Mouse (Mus musculus) retina, postnatal 1 day (tissue): ENCODE data around the gene Cisd3.
A peak's percentile ranks its signal among the peaks of the same experiment; 100 is the strongest.
"Not testable (repeated sequence)": the region's sequence is repeated elsewhere in the genome, so short reads cannot be mapped to it uniquely, and the experiment has no call there.

Source experiments
- DNase-seq: peaks from one replicate; pipeline ENCODE4 v3.0.0-alpha.2; 2012

Gene Cisd3

DNA sequence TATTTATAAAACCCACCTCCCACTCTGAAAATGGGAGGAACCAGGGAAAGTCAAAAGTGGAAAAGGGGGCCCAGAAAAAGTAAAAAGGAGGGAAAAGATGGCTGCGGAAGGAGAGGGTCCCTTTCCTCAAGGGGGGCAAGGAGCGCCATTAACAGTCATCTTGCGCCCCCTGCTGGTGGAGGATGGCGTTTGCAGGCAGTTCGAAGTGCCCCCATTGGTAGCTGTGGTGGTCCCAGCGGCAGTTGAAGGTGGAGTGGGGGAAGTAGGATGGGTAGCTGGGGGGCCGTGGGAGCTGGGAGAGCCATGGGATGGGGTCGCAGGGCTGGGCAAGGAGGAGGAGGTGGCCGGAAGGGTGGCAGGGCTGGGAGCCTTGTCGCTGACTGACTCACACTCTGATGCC lies 4.2 kb downstream of the Cisd3 start:
- DNase-seq = peak; percentile 82

DNA sequence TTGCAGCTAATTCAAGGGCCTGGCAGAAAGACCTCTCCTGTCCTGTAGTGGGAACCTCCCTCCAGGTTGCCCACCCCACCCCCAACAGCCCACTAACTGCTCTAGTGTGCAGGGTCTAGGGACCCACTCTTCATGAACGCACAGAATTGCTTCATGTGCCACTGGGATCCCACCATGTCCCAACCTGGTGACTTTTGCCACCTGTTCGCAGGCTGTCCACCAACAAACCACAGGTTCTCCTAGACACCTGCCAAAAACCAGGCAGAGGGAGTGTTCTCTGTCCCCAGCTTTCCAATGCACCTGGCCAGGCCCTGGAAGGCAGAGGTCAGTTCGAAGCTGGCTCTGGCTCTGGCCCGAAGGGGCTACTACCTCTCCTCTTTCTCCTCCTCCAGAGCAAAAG lies 8.8 kb downstream of the Cisd3 start:
- no peak for DNase-seq

DNA sequence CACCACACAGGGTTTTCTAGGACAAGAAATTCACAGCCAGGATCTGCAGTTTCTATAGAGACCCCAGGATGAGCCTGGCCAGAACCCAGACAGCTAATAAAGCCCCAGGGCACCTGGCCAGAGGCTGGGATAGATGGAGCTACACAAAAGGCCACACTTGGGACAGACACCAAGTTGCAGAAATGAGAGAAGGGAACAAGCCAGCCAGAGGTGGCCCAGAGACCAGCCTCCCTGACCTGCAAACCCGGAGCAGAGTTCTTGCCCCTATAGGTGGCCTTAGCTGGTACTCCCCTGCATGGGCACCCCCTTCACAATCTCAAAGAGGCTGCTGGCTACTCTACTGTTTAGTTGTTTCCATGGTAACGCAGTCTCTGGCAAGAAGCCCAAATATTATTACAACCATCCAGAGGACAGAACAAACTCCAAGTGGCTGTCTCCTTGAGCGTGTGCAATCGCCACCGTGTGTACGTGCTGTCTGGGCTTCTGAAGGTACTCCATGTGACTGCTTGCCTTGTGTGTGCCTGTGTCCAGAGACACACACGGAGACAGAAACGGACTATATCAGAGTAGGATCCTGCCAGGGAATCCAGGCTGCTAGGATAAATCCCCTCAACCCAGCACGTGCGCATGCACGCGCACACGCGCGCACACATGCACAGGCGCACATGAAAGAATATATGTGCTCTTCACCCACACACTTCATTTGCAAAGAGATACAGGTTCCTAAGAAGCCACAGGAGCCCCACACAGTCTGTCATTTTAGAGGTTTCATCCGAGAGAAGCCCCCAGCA lies 9.5 kb downstream of the Cisd3 start:
- DNase-seq = peak; percentile 75

DNA sequence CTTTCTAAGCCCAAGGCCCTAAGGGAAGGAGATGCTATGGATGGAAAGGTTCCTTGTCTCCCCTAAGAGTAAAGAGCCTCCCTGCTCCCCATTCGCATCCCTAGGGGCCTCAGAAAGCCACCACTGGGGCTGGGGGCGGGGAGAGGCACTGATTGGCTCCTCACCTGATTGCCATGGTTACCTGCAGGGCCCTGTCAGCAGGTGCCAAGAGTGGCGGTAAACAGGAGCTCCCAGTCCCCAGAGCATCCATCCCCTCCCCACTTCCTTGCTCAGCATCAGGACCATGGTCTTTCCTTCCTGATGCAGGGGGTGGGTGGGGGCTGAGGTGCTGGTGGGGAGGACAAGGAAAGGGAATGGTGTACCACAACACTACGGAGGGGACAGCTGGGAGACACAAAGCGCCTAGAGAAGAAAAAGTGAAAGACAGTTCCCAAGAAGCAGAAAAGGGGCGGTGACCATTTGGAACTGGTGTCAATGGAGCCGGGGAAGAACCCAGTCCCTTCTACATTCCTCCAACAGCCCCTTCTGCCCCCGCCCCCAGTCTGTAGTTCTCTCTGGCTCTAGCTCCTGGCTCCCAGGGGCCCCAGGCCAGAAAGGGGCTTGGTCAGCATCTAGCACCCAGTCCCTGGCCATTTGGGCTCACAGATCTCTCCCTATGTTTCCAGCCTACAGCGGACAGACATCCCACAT lies 10.2 kb downstream of the Cisd3 start:
- DNase-seq = no peak

DNA sequence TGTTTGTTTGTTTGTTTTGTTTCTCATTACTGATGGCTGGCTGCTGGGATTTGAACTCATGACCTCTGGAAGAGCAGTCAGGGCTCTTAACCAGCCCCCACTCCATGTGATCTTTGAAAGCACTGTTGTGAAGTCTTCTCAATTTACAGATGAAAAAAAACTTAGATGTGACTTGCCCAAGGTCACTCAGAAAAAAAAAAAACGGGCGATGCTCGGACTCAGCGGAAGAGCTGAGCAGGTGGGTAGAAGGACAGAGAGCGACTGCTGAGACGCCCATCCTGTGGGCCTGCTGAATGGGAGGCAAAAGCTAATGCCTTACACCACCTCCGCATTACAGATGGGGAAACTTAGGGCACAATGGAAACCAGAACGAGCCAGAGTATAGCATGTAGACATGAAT lies 11.0 kb downstream of the Cisd3 start:
- no peak for DNase-seq

DNA sequence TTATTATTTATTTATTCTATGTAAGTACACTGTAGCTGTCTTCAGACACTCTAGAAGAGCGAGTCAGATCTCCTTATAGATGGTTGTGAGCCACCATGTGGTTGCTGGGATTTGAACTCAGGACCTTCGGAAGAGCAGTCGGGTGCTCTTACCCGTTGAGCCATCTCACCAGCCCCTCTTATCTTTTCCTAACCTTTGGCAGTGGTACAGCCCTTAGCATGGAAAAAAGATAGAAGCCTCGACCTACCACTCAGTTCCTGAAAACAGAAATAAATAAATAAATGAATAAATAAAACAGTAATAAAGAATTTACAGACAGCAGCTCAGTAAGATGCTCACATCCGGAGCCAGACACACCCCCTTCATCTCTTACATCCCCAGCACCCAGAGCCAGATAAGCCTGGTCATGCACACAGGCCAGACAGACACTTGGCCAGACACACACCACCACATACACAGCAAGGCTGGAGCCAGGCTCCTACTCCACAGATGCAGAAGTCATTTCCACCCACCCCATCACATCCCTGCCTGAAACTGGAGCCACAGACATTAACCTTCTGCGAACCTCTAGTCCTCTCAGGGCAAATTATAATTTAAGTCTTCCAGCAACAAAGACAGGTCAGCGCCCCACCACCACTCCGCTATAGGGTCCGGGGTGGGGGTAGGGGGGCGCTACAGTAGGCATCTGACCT lies 11.7 kb downstream of the Cisd3 start:
- no peak for DNase-seq

DNA sequence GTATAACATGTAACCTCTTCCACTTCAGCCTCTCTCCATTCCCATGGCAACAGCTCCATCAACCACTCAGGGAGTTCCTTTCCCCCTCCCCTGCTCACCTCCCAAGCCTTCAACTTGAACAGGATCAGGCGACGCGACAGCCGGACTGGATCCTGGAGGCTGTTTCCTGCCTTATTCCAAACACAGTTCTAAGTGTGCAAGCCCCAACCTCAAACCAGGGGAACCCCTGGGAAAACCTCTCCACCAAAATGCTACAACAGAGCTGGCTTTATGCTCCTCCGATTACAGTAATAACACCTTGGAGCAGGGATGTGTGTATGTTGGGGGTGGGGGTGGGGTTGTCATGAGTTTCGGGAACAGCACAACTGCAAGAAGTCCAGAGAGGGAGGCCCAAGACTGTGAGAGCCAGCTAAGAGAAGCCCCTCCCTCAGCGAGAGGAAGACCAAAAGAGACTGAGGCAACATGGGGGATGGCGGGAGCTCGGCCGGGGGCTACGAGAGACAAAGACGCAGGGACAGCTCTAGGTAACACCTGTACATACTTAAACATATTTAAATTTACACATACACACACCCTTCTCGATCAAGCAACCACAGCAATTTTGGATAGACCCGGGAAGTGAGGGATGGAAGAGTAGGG lies 12.4 kb downstream of the Cisd3 start:
- peak; percentile 66 for DNase-seq

DNA sequence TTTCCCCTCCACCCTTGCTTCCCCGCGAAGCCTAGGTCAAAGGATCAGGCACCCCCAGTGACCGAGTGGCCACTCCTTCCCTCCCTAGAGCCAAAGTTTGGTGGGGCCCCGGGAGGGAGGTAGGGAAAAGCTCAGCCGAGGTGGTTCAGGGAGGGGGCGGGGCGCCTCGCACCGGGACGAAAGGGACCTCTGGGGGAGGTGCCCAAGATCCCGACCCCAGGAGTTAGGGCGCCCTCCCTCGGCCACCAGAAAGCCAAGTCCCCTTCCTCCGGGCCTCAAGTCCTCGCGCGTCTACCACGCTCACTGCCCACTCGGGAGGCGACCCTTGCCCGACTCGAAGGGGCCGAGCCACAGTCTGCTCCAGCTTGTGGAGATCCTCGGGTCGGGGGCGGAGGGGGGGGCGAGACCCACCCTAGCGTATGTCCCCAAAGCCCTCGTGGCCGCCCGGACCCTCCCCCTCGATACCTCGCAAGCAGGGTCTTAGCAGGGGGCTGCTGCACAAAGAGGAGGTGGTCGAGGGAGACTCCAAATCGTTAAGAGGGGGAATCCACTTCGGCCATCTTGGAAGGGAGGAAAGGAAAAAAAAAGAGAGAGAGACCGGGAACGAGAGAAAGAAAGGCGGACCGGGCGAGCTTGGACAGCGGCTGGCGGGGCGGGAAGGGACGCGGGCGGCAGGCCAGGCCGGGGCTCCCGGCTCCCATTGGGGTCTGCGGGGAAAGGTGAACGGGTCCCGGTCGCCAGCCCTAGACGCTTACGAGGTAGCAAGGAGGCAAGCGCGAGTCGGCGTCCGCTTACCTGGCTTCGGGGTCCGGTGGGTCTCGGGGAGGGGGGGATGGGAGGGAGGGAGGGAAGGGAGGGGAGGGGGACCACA lies 13.3 kb downstream of the Cisd3 start:
- peak; percentile 82 for DNase-seq

DNA sequence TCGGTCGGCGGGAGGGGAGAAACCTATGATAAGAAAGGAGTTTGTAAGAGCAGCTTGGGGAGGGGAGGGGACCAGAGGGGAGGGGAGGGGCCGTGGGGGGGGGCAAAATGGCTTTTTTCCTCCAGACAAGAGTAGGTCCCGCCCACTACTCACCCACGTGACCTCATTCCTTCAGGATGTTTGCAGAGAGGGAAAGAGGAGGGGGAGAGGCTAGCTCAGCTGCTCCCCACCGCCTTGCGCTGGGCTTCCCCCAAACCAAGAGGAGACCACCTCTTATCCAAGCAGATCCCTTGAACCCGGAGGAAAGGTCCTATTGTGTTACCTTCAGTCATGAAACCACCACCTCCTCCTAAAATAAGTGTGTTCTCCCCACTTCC lies 14.0 kb downstream of the Cisd3 start:
- peak; percentile 96 for DNase-seq

DNA sequence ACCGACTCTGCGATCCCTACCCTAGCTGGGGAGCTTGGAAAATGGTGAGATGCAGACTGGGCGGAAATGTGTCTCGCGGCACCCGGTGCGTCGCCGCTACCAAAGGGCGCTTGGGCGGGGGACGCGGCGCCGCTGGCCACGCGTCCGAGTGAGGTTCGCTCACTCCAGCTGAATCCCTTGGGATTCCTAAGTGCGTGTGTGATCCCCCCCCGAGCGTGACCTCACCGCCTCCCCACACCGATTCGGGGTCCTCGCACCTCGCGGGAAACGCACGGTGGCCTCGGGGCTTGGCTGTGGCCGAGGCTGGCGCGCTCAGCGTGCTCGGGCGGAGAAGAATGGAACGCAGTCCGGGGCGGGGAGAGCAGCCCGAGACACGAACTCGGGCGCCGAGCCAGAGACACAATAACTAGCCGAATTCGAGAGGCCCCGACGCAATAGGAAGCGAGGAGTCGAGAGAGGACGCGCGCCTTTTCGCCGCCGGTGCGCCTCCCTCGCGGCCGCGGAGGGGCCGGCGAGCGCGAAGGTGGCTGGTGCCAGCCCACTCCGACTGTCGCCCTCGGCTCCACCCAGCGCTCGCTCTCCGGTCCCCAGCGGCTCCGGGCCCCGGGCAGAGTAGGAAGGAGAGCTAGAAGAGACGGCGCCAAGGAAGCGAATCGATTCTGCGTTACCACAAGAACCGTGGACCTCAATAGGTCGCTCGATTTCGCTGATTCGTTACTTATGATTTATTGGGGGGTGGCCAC lies 14.5 kb downstream of the Cisd3 start, which contains the start of gene Pcgf2:
Pcgf2 (minus strand) TSS at position 495 of the 743 bp plus-strand sequence.
- peak; percentile 88 for DNase-seq

DNA sequence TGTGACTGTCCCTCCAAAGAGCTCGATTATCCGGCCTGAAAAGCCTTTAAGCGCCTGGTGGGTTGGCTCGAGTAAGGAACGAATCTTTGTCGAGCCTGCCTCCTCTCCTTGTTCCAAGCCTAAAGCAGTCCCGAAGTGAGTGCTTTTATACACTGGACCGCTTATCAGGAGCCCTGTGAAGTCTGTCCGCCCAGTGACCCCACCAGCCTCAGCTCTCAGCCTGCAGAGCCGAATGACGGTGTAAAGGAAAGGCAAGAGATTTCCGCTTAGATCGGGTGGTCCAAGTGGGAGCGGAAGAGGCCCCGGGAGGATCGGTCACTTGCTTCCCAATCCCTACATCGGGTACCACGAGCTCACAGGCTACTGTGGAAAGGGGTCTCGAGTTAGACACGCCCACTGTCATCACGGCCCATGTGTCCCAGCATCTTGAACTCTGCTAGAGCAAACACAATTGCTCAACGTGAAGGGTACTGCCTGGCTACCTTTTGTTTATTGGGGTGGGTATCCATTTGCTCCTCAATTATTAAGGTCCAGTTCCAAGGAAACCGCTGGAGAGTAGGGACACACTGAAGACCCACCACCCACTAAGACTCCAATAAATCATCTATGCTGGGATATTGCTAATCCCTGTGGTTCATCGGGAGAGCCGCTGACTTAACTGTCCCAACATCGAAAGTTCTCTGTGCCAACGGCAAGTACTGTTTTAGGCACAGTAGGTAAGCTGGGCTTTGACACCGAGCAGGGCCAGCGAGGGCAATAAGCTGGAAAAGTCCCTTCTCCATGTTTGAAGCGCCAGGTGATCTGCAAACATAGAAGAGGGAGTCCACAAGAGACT lies 15.3 kb downstream of the Cisd3 start:
- peak; percentile 56 for DNase-seq

DNA sequence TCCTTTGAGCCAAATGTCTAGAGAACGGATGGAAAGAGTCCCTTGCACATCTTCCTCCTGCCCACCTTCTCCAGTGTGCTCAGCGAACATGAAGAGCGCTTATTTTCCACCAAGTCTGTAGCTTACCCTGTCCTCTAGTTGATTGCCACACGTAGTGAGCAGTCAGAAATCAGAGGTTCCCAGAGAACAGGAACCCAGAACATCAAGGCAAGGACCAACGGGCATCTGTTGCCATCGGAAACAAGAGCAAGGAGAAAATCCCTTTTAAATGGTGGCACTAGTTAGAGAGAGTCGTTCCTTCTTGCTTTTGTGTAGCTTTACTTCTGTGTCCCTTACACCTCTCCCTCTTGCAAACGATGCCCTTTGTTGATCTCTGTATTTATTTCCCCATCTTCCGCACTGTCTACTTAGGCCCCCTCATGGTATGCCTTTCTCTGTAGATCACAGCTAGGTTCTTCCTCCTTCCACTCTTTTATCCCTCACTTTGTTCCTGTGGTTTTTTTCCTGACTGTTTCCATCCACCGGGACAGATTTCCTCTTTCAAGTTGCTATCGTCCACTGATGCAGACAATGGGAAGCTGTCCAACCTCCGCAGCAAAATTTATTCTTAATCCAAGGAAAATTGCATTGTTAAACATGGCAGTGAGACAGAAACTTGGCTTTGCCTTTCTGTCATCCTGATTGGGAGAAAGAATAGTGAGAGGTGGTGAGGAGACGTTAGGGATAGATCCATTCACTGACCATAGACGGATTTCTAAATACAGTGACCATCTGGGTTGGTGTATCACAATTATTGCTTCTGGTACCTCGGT lies 16.2 kb downstream of the Cisd3 start:
- DNase-seq = no peak

DNA sequence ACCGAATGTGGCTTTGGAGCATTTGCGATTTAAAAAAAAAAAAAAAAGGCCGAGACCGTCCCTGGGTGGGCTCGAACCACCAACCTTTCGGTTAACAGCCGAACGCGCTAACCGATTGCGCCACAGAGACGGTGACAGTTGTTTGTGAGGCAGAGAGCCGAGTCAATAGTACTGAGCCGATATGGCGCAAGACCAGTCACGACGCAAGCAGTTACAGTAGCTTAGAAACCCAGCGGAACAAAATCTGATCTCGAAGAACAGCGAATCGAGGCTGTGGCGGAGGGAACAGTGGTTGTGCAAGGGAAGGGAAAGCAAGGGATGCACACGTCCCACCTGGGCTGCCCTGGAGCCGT lies 16.7 kb downstream of the Cisd3 start:
- peak; percentile 92 for DNase-seq

DNA sequence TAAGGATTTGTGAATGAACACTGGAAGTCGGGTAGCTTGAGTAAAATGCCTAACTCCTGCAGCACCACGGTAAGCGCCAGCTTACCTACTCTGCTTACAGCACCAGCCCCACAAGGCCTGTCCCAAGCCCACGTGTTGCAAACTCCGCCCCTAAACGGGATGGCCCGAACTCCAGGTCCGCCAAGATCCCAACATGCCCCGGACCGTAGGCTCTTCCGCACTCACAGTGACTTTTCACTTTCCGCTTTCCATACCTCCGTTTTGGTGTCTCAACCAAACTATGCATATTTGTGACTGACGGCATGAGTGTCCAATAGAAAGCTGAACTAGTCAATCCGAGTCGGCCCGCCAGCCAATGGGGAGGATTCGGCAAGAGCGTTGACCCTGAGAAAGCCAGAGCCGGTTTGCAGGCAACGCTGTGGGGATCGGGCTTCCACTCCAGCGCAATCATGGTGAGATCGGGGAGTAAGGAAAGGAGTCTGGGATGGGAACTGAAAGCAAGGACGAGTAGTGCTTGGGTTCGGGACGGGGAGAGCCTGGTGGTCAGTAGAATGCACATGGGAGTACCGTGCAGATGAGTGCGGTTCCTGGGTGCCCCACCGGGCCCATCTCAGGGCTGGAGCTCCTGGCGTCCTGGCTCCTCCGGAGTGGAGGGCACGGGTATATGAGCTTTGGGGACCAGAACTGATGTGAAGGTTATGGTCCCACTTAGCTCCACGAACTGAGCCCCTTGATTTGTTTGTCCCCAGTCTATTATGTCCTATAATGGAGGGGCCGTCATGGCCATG lies 17.6 kb downstream of the Cisd3 start, which contains the start of gene Psmb3:
Psmb3 (plus strand) TSS at position 361 of the 788 bp plus-strand sequence.
- DNase-seq = peak; percentile 100

DNA sequence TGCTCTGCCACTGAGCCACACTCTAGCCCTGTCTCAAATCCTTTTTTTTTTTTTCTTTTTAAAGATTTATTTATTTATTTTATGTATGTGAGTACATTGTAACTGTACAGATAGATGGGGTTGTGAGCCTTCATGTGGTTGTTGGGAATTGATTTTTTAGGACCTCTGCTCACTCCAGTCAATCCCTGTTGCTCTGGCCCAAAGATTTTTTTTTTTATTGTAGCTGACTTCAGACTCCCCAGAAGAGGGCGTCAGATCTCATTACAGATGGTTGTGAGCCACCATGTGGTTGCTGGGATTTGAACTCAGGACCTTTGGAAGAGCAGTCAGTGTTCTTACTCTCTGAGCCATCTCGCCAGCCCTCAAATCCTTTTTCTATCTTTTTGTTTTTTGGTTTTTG lies 24.4 kb downstream of the Cisd3 start:
- not testable (repeated sequence) for DNase-seq

DNA sequence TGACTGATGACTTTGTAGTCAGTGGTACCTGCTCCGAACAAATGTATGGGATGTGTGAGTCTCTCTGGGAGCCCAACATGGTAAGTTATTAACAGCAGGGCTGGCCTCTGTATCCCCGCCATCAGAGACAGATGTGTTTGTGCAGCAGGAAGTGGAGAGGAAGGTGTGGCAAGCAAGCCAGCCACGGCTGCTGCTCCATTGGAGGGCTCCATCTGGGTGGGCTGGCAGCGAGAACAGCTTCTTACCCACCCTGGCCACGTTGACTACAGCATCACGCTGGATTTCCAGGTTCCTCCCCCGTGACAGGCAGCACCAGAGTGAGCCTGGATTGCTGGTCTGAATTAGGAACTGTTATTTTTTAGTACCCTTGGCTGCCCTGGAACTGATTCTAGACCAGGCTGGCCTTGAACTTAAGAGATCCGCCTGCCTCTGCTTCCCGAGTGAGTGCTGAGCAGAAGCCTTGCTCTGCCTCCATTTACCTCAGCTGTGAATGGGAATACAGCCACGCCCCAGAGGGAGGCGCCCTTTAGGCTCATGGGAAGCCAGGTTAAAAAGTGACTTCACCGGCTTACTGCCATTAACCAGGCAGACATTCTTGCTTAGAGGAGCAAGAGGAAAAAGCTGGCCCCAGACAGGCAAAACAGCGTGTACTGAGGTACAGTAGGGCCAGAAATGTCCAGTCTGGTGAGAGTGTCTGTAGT lies 25.7 kb downstream of the Cisd3 start:
- no peak for DNase-seq

DNA sequence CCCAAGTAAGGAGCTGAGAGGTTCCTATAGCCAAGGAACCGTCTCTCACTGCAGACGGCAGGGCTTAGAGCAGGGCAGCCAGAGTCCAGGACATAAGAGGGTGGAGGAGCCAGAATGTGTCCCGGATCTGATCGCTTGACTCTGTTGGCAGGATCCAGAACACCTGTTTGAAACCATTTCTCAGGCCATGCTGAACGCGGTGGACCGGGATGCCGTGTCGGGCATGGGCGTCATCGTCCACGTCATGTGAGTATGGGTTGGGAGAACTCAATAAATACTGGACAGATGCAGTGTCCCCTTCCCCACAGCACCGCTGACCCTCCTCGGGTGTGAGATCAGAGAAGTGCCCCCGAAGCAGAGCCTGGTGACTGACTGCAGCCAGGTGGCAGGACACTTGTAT lies 26.7 kb downstream of the Cisd3 start:
- DNase-seq = no peak

DNA sequence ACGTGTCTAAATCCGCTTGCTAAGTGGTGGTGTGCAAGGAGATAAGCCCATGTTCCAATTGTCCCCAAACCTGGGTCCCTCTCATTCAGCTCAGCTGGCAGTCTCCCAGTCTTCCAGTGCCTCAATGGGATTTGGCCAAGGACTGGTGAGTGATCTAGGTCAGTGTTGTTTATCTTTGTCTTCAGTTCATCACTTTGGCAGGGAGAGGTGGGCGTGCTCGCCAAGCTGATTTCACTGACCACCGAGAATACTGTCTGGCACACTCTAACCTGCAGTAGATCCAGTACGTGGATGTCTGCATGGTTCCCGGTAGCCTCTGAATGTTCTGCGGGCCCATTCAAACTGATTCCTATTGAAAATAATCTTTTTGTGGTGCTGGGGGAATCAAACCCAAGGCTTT lies 28.3 kb downstream of the Cisd3 start:
- no peak for DNase-seq
